Mouse (Mus musculus) CH12.LX (cell line): Measurements from ENCODE around the gene Plekhf1.

Source experiments
- CTCF ChIP-seq, 2 experiments: IDR thresholded peaks in 1 of 2; conservative IDR thresholded peaks in 1 of 2; 2 replicates each; pipeline ENCODE4 v1.5.1; 2011 to 2012; ENCODE audit warnings: low read depth in 2 of 2, low read length in 2 of 2, improper control_type of control experiment in 1 of 2, inconsistent platforms in 1 of 2, mild to moderate bottlenecking in 1 of 2, moderate library complexity in 1 of 2
- EP300 ChIP-seq: IDR thresholded peaks from 2 replicates; pipeline ENCODE4 v1.6.1; 2011; ENCODE audit warnings: low read length, improper control_type of control experiment
- MAX ChIP-seq: IDR thresholded peaks from 2 replicates; pipeline ENCODE4 v1.6.1; 2011; ENCODE audit warnings: low read length, improper control_type of control experiment
- POLR2A ChIP-seq: IDR thresholded peaks from 2 replicates; pipeline ENCODE4 v1.6.1; 2011; ENCODE audit warnings: low read depth, mild to moderate bottlenecking, improper control_type of control experiment, low read length
- RAD21 ChIP-seq: IDR thresholded peaks from 2 replicates; pipeline ENCODE4 v1.6.1; 2011; ENCODE audit warnings: low read depth, mild to moderate bottlenecking, low read length, improper control_type of control experiment, moderate library complexity
- USF1 ChIP-seq: IDR thresholded peaks from 2 replicates; pipeline ENCODE4 v1.6.1; 2014; ENCODE audit warnings: low read depth, mild to moderate bottlenecking, inconsistent platforms, low read length, improper control_type of control experiment

DNA sequence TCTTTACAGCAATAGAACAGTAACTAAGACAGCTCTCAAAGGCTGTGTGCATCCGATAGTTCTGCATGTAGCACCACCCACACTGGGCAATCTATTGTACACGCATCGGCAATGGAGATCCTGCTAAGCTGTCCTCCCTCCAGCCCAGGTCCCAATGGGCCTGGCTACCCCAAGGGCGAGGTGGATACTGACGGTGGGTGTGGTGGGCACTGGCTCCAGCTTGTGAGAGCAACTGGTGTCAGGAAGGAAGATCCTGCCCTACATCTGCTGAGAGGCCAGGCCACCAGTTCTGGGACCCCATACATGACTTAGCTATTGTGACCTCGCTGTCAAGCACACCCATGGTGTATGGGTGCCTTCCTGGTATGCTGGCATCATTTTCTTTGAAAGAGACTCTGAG lies 12.1 kb downstream of the Plekhf1 start:
- no peak for TF ChIP-seq MAX
- TF ChIP-seq CTCF (conservative IDR thresholded peaks at IDR 0.05 in 1 of 2, IDR thresholded peaks at IDR 0.05 in 1 of 2; ENCODE audit: low read depth in 2 of 2, low read length in 2 of 2): no peak
- TF ChIP-seq EP300: no peak
- TF ChIP-seq RAD21: no peak
- TF ChIP-seq USF1: no peak
- TF ChIP-seq POLR2A: no peak
